Mouse (Mus musculus) myocyte (in vitro differentiated cells): Measurements from ENCODE around the gene Thbs4.

Source experiments
- CEBPB ChIP-seq: IDR thresholded peaks from 2 replicates; pipeline ENCODE4 v1.6.1; 2011; ENCODE audit warnings: mild to moderate bottlenecking, moderate library complexity; ENCODE audit not compliant: poor library complexity, insufficient read depth, severe bottlenecking
- E2F4 ChIP-seq: IDR thresholded peaks from one replicate; pipeline ENCODE4 v1.6.1; 2011; ENCODE audit warnings: mild to moderate bottlenecking, control low read depth, moderate library complexity; ENCODE audit not compliant: insufficient read depth
- MAX ChIP-seq: IDR thresholded peaks from one replicate; pipeline ENCODE4 v1.6.1; 2011; ENCODE audit warnings: low read depth, mild to moderate bottlenecking, control low read depth
- MYOD1 ChIP-seq, 3 experiments: IDR thresholded peaks; one replicate each; pipeline ENCODE4 v1.6.1; 2011; ENCODE audit warnings: control low read depth in 2 of 3, low read depth in 2 of 3, mild to moderate bottlenecking in 2 of 3, moderate library complexity in 1 of 3; ENCODE audit not compliant: insufficient read length in 2 of 3, control insufficient read depth in 1 of 3
- MYOG ChIP-seq, 3 experiments: IDR thresholded peaks; one replicate each; pipeline ENCODE4 v1.6.1; 2011; ENCODE audit warnings: control low read depth in 2 of 3, low read depth in 2 of 3, mild to moderate bottlenecking in 2 of 3; ENCODE audit not compliant: insufficient read length in 2 of 3, control insufficient read depth in 1 of 3, insufficient read depth in 1 of 3
- POLR2A ChIP-seq: IDR thresholded peaks from one replicate; pipeline ENCODE4 v1.6.1; 2011; ENCODE audit warnings: low read depth, mild to moderate bottlenecking, control low read depth, moderate library complexity; ENCODE audit not compliant: insufficient read length
- POLR2AphosphoS2 ChIP-seq: IDR thresholded peaks from one replicate; pipeline ENCODE4 v1.6.1; 2011; ENCODE audit warnings: low read depth, control low read depth; ENCODE audit not compliant: insufficient read length
- REST ChIP-seq: IDR thresholded peaks from one replicate; pipeline ENCODE4 v1.6.1; 2011; ENCODE audit warnings: mild to moderate bottlenecking, control low read depth, moderate library complexity; ENCODE audit not compliant: insufficient read depth, insufficient read length
- TCF12 ChIP-seq: IDR thresholded peaks from one replicate; pipeline ENCODE4 v1.6.1; 2011; ENCODE audit warnings: mild to moderate bottlenecking, control low read depth; ENCODE audit not compliant: poor library complexity, insufficient read depth, severe bottlenecking
- TCF3 ChIP-seq: IDR thresholded peaks from one replicate; pipeline ENCODE4 v1.6.1; 2011; ENCODE audit warnings: low read depth, control low read depth; ENCODE audit not compliant: insufficient read length
- USF1 ChIP-seq: IDR thresholded peaks from one replicate; pipeline ENCODE4 v1.6.1; 2011; ENCODE audit warnings: low read depth, mild to moderate bottlenecking, control low read depth, moderate library complexity

DNA sequence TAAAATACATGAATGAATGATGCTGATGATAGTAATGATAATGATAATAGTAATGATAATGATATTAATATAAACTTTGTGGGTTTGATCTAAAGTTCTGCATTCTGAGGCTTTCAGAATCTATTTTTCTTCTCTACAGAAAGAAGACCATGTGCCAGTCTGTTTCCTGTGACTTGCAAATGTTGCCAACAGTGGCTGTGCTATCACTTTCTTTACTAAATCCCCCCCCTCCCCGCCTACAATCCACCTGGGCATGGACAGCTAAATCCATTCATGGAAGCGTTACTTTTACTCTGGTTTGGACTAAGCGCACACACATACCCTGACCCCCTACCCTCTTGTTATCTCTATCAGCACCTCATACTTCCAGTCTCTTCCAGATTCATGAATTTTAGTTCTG, 10.3 kb downstream of the Thbs4 start:
- TF ChIP-seq POLR2A (no peak), USF1 (no peak), TCF12 (no peak), E2F4 (no peak), POLR2AphosphoS2 (no peak), REST (no peak), MYOG (IDR thresholded peaks at IDR 0.05; ENCODE audit: control insufficient read depth in 1 of 3, insufficient read depth in 1 of 3, insufficient read length in 2 of 3, low read depth in 2 of 3) (no peak), CEBPB (no peak), MAX (no peak), TCF3 (no peak), MYOD1 (IDR thresholded peaks at IDR 0.05; ENCODE audit: control insufficient read depth in 1 of 3, insufficient read length in 2 of 3, low read depth in 2 of 3) (no peak)
